Mouse (Mus musculus) spleen, postnatal 4 days (tissue): ENCODE data around the gene Rgs19.

Experiments
- DNase-seq, 2 experiments: peaks; one replicate each; pipeline ENCODE4 v3.0.0; 2022; ENCODE audit warnings: low spot score in 2 of 2

The Rgs19 gene

GRCm38 (mm10) chr2:181684713-181685112 lies 9.1 kb downstream of the Rgs19 start:
- DNase-seq = no peak

GRCm38 (mm10) chr2:181683381-181683780 lies 10.4 kb downstream of the Rgs19 start:
- DNase-seq = no peak

- no peak for DNase-seq
Observed at GRCm38 (mm10) chr2:181681978-181682377, 11.8 kb downstream of the Rgs19 start.

GRCm38 (mm10) chr2:181680716-181681117 lies 13.1 kb downstream of the Rgs19 start:
- DNase-seq = peak in 1 of 2 experiments; percentile 67

- DNase-seq = peak; percentile 64 to 82
Observed at GRCm38 (mm10) chr2:181679951-181680715, 13.6 kb downstream of the Rgs19 start, which contains the start of gene Tcea2. Tcea2 (plus strand) TSS chr2:181680310.

- peak in 1 of 2 experiments; percentile 63 for DNase-seq
Observed at GRCm38 (mm10) chr2:181678780-181679179, 15.0 kb downstream of the Rgs19 start.

GRCm38 (mm10) chr2:181677755-181678098 lies 16.1 kb downstream of the Rgs19 start:
- DNase-seq = no peak

GRCm38 (mm10) chr2:181677096-181677754 lies 16.6 kb downstream of the Rgs19 start:
- DNase-seq = no peak

- DNase-seq = no peak
Observed at GRCm38 (mm10) chr2:181676424-181676823, 17.4 kb downstream of the Rgs19 start.

GRCm38 (mm10) chr2:181675454-181675853 lies 18.3 kb downstream of the Rgs19 start:
- no peak for DNase-seq

GRCm38 (mm10) chr2:181674934-181675333 lies 18.8 kb downstream of the Rgs19 start:
- DNase-seq = no peak

GRCm38 (mm10) chr2:181673501-181673900 lies 20.3 kb downstream of the Rgs19 start:
- no peak for DNase-seq

- DNase-seq = no peak
Observed at GRCm38 (mm10) chr2:181671984-181672383, 21.8 kb downstream of the Rgs19 start.

GRCm38 (mm10) chr2:181671326-181671725 lies 22.5 kb downstream of the Rgs19 start, which contains the start of gene Sox18:
Sox18 (minus strand) TSS chr2:181671640.
- no peak for DNase-seq

GRCm38 (mm10) chr2:181670913-181671311 lies 22.9 kb downstream of the Rgs19 start:
- no peak for DNase-seq

- no peak for DNase-seq
Observed at GRCm38 (mm10) chr2:181670285-181670912, 23.4 kb downstream of the Rgs19 start.

GRCm38 (mm10) chr2:181663298-181663630 lies 30.5 kb downstream of the Rgs19 start:
- DNase-seq = no peak

- DNase-seq = no peak
Observed at GRCm38 (mm10) chr2:181662620-181663297, 31.0 kb downstream of the Rgs19 start.

- peak; percentile 75 to 85 for DNase-seq
Observed at GRCm38 (mm10) chr2:181659609-181660055, 34.1 kb downstream of the Rgs19 start.

GRCm38 (mm10) chr2:181658930-181659555 lies 34.7 kb downstream of the Rgs19 start:
- peak; percentile 42 to 70 for DNase-seq

GRCm38 (mm10) chr2:181658528-181658927 lies 35.2 kb downstream of the Rgs19 start:
- DNase-seq = no peak

GRCm38 (mm10) chr2:181657441-181657840 lies 36.3 kb downstream of the Rgs19 start:
- DNase-seq = no peak
